Mouse (Mus musculus): ENCODE results near the gene Mmel1.

The Mmel1 gene

GRCm38 (mm10) chr4:154863436-154863935, 5.9 kb upstream of the Mmel1 start:
- DNase-seq (ENCODE audit: low read depth in 2 of 2, low spot score in 2 of 2): no peak

DNA sequence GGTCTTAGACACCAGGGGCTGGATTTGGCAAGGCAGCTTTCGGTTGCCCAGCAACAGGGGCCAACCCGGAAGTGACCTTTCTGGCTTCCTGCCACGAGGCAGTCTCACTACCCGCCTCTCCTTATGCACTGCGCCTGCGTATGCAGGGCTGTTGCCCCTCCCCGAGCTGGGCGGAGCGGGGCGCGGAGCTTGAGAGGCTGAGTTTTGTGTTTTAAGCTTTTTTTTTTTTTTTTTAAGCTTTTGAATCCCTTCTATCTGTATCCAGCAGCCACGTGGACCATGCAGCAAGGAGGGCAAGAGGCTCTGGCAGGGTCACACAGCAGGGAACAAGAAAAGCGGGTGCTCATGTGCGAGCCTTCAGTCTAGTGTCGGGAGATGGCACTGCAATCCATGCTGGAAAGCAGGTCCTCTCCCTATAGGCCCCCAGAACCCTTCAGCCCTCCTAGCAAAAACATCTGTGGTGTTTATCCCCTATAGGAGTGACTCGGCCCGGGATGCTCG, 5.1 kb upstream of the Mmel1 start:
- peak; percentile 65 to 82 for DNase-seq (ENCODE audit: low read depth in 2 of 2, low spot score in 2 of 2)

GRCm38 (mm10) chr4:154864961-154865760, 4.2 kb upstream of the Mmel1 start:
- no peak for DNase-seq (ENCODE audit: low read depth in 2 of 2, low spot score in 2 of 2)

DNA sequence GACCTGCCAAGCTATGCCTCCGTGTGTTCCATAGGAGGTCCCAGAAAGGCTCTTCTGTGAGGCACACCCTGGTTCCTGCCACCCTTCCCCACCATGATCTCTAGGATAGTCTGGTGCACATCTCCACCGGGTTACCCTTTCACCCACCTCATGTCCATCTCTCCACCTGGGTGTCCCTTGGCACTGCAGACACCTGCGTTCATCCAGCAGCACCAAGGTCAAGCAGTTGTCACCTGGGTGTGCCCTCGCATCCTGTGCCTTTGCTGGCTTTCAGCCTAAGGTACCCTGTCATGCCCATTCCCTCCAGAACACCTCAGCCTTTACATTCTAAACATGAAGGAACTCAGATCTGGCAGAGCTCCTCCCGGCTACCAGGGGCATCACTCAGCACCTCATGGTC, 3.0 kb upstream of the Mmel1 start:
- DNase-seq (ENCODE audit: low read depth in 2 of 2, low spot score in 2 of 2): no peak

- no peak for DNase-seq (ENCODE audit: low read depth in 2 of 2, low spot score in 2 of 2)
Observed at GRCm38 (mm10) chr4:154867257-154867656, 2.1 kb upstream of the Mmel1 start.

DNA sequence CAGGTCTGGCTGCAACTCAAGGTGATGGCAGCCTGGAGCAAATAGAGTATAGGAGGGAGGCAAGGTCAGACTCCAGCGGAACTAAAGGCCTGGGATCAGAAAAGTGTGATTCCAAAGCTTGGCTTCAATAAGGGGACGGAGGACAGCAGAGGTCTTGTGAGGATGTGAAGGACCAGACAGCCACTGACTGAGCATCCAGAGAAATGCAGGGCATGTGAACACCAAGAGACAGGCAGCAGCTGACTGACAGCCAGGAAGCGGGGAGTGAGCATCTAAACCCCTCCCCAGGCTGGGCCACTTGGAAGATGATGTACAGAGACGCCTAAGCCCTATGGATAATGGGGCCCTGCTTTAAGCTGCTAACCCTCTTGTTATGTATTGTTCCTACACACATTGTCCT, 1.3 kb downstream of the Mmel1 start:
- DNase-seq (ENCODE audit: low read depth in 2 of 2, low spot score in 2 of 2): no peak

DNA sequence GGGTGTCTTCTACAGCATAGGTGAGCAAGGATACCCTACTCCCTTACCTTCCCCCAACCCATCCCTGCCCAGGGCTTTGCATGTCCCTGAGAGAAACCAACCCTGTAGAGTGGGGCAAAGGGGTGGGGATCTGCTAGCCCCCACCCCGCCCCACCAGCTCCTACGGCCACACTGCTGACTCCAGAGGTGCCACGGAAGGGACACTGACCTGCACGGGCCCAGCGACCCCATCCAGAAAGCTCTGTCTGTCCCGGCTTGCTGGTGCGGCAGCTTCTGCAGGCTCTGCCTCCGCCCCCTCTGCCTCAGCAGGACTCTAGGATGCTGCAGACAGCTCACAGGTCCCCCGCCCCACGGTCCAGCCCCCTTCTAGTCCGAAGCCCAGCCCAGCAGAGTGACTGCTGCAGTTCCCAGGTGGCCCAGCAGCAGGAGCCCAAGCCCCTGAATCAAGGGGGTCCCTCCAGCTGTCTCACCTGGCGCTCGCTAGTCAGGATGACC, 2.4 kb downstream of the Mmel1 start:
- no peak for DNase-seq (ENCODE audit: low read depth in 2 of 2, low spot score in 2 of 2)

DNA sequence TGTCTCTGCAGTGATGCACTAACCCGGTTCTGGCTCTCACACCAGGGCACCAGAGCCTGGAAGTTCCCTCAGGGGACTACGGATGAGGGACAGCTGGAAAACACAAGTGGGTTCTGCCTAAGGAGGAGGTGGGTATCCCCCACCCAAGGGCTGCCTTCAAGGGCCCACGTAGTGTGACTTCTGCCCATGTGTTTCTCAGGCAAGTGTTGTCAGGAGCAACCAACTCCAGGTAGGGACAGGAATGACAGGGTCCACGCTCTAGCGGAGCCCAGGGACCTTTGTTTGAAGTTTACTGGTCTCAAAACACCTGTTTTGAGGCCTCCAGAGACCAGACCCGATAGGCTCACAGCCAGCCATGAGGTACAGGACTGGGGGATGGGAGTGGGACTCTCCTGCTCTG, 3.8 kb downstream of the Mmel1 start:
- no peak for DNase-seq (ENCODE audit: low read depth in 2 of 2, low spot score in 2 of 2)

GRCm38 (mm10) chr4:154877864-154878548, 8.6 kb downstream of the Mmel1 start:
- peak; percentile 88 to 92 for DNase-seq (ENCODE audit: low read depth in 2 of 2, low spot score in 2 of 2)

- DNase-seq (ENCODE audit: low read depth in 2 of 2, low spot score in 2 of 2): no peak
Observed at GRCm38 (mm10) chr4:154880730-154881129, 11.3 kb downstream of the Mmel1 start.

DNA sequence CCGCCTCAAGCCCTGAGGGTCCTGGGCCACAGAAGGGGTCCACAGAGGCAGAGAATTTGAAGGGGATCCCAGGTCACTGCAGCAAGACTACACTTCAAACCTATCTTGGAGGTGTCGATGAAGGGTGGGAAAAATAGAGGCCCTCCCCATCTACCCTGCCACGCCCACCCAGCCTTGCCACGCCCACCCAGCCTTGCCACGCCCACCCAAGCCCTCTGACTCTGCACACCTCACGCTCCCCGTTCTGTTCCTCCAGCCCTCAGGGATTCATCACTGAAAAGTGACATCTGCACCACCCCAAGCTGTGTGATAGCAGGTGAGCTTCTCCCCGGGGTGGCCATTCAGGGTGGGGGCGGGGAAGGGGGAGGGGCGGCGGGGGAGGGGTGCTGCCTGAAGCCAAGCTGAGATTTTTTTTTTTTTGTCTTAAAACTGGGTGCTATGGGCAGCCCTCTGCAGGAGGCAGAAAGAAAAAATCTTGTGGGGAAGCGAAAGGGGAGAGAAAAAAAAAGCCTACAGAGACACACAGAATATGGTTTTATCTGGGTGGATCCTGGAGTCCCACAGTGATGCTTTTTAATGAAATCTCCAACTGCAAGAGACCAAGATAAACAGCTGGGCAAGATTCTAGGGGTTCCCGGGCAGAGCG, 12.8 kb downstream of the Mmel1 start:
- DNase-seq (ENCODE audit: low read depth in 2 of 2, low spot score in 2 of 2): no peak

- DNase-seq (ENCODE audit: low read depth in 2 of 2, low spot score in 2 of 2): no peak
Observed at GRCm38 (mm10) chr4:154885416-154885815, 16.0 kb downstream of the Mmel1 start.

GRCm38 (mm10) chr4:154886876-154887592, 17.6 kb downstream of the Mmel1 start:
- no peak for DNase-seq (ENCODE audit: low read depth in 2 of 2, low spot score in 2 of 2)

DNA sequence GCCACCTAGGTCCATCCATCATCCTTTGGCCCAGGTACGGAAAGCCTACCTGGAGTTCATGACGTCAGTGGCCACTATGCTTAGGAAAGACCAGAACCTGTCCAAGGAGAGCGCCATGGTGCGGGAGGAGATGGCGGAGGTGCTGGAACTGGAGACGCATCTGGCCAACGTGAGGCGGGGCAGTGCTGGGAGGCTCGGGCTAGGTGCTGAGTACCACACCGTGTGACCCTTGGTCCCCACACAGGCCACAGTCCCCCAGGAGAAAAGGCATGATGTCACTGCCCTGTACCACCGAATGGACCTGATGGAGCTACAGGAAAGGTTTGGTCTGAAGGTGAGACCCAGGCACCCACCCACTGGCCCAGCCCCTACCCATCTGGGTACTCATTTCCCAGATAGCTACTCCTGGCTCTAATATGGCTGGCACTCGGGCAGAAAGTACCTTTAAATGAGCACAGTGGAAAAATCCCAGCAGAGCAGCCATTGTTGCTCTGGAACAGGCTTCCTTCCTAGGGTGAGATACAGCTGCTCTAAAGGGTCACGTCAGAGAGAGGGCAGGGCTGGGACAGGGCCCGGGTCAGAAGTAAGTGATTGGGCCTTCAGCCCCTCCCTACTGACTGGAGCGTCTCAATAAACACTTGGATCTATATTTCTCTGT, 18.3 kb downstream of the Mmel1 start:
- no peak for DNase-seq (ENCODE audit: low read depth in 2 of 2, low spot score in 2 of 2)

DNA sequence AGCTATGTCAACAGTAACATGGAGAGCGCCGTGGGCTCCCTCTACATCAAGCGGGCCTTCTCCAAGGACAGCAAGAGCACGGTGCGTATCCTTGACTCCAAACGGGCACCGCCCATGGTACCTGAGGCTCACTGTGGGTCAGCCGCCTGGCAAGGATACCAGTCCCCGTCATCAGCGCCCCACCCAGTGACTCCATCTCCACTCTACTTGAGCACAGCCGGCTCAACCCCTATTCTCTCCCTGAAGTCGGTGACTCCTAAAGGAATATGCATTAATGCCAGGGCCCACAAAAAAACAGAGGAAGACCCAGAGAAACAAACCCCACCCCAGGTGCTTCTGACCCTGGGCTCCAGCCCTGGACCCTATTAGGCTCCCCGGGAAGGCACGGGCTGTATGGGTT, 21.5 kb downstream of the Mmel1 start:
- no peak for DNase-seq (ENCODE audit: low read depth in 2 of 2, low spot score in 2 of 2)

GRCm38 (mm10) chr4:154895549-154895948, 26.2 kb downstream of the Mmel1 start:
- DNase-seq (ENCODE audit: low read depth in 2 of 2, low spot score in 2 of 2): no peak

- no peak for DNase-seq (ENCODE audit: low read depth in 2 of 2, low spot score in 2 of 2)
Observed at GRCm38 (mm10) chr4:154897676-154898465, 28.5 kb downstream of the Mmel1 start.

- peak; percentile 36 to 63 for DNase-seq (ENCODE audit: low read depth in 2 of 2, low spot score in 2 of 2)
Observed at GRCm38 (mm10) chr4:154898506-154899446, 29.4 kb downstream of the Mmel1 start, which contains the start of gene Fam213b. Gene Fam213b (minus strand): TSS chr4:154899135.
